Mouse (Mus musculus) CH12.LX (cell line): ENCODE results near the gene Usp18. TPM values are rescaled to one million over a fixed set of nuclear protein-coding genes. Genes with fewer than 3 reads are reported as not detected.
A peak's percentile ranks its signal among the peaks of the same experiment; 100 is the strongest.

ENCODE experiments used
- DNase-seq: peaks from one replicate; pipeline ENCODE4 v3.0.0-alpha.2; 2013; ENCODE audit errors: extremely low read depth
- H3K27ac ChIP-seq: 2 replicates; pipeline ENCODE4 v1.5.1; 2012; ENCODE audit warnings: low read depth, mild to moderate bottlenecking, control low read depth, moderate library complexity; ENCODE audit not compliant: insufficient read depth
- H3K27me3 ChIP-seq: replicated peaks from 2 replicates; pipeline ENCODE3; 2012; ENCODE audit warnings: inconsistent platforms
- H3K36me3 ChIP-seq, 2 experiments: replicated peaks in 1 of 2; 2 replicates each; pipeline versions ENCODE3 to v1.6.1; 2012; ENCODE audit warnings: inconsistent platforms in 1 of 2, low read length in 1 of 2, mild to moderate bottlenecking in 1 of 2, mixed read lengths in 1 of 2, moderate library complexity in 1 of 2; ENCODE audit not compliant: control insufficient read depth in 1 of 2, insufficient read depth in 1 of 2
- H3K4me1 ChIP-seq, 2 experiments: 2 replicates each; pipeline ENCODE4 v1.6.1; 2012; ENCODE audit warnings: inconsistent platforms in 1 of 2, moderate library complexity in 1 of 2; ENCODE audit not compliant: insufficient read depth in 2 of 2, control insufficient read depth in 1 of 2
- H3K4me2 ChIP-seq: 2 replicates; pipeline ENCODE4 v1.6.1; 2012; ENCODE audit warnings: low read depth, mild to moderate bottlenecking, control low read depth; ENCODE audit not compliant: poor library complexity, insufficient read depth, severe bottlenecking
- H3K4me3 ChIP-seq, 3 experiments: fragments of 150-350 bp in 1 of 3; sonication (generic) in 1 of 3; replicated peaks in 1 of 3; 2 replicates each; pipeline versions ENCODE3 to v1.5.1; 2011 to 2012; ENCODE audit warnings: low read depth in 2 of 3, low read length in 2 of 3, mild to moderate bottlenecking in 2 of 3, moderate library complexity in 2 of 3, control low read depth in 1 of 3, improper control_type of control experiment in 1 of 3, inconsistent platforms in 1 of 3, mixed read lengths in 1 of 3; ENCODE audit not compliant: poor library complexity in 1 of 3
- H3K79me2 ChIP-seq: replicated peaks from 2 replicates; pipeline ENCODE4 v1.6.1; 2012; ENCODE audit warnings: mild to moderate bottlenecking, moderate library complexity; ENCODE audit not compliant: control insufficient read depth, poor library complexity, insufficient read depth, severe bottlenecking; ENCODE audit errors: extremely low read depth
- H3K9ac ChIP-seq: 2 replicates; pipeline ENCODE4 v1.6.1; 2012; ENCODE audit warnings: low read depth, mild to moderate bottlenecking, control low read depth, moderate library complexity; ENCODE audit not compliant: insufficient read depth
- H3K9me3 ChIP-seq: replicated peaks from 2 replicates; pipeline ENCODE3; 2012; ENCODE audit warnings: low read length, inconsistent platforms, mixed read lengths
- CHD1 ChIP-seq: IDR thresholded peaks from 2 replicates; pipeline ENCODE4 v1.6.1; 2012; ENCODE audit warnings: low read depth, low read length, improper control_type of control experiment, inconsistent platforms
- CTCF ChIP-seq, 2 experiments: IDR thresholded peaks in 1 of 2; conservative IDR thresholded peaks in 1 of 2; 2 replicates each; pipeline ENCODE4 v1.5.1; 2011 to 2012; ENCODE audit warnings: low read depth in 2 of 2, low read length in 2 of 2, improper control_type of control experiment in 1 of 2, inconsistent platforms in 1 of 2, mild to moderate bottlenecking in 1 of 2, moderate library complexity in 1 of 2
- EP300 ChIP-seq: IDR thresholded peaks from 2 replicates; pipeline ENCODE4 v1.6.1; 2011; ENCODE audit warnings: low read length, improper control_type of control experiment
- GABPA ChIP-seq: IDR thresholded peaks from 2 replicates; pipeline ENCODE4 v1.6.1; 2012; ENCODE audit warnings: low read depth, low read length, improper control_type of control experiment, inconsistent platforms; ENCODE audit not compliant: insufficient replicate concordance
- IRF4 ChIP-seq: IDR thresholded peaks from 2 replicates; pipeline ENCODE4 v1.6.1; 2014; ENCODE audit warnings: low read depth, mild to moderate bottlenecking, inconsistent platforms, low read length, improper control_type of control experiment
- MXI1 ChIP-seq: IDR thresholded peaks from 2 replicates; pipeline ENCODE4 v1.6.1; 2011; ENCODE audit warnings: mild to moderate bottlenecking, low read depth, low read length, improper control_type of control experiment
- NRF1 ChIP-seq: IDR thresholded peaks from 2 replicates; pipeline ENCODE4 v1.6.1; 2014; ENCODE audit warnings: low read depth, mild to moderate bottlenecking, inconsistent platforms, low read length, improper control_type of control experiment, moderate library complexity
- POLR2A ChIP-seq: IDR thresholded peaks from 2 replicates; pipeline ENCODE4 v1.6.1; 2011; ENCODE audit warnings: low read depth, mild to moderate bottlenecking, improper control_type of control experiment, low read length
- SMC3 ChIP-seq: IDR thresholded peaks from 2 replicates; pipeline ENCODE4 v1.6.1; 2011; ENCODE audit warnings: low read depth, low read length, improper control_type of control experiment
- TBP ChIP-seq: conservative IDR thresholded peaks from 2 replicates; pipeline ENCODE4 v1.6.1; 2011; ENCODE audit warnings: low read depth, low read length, improper control_type of control experiment
- TCF12 ChIP-seq: IDR thresholded peaks from 2 replicates; pipeline ENCODE4 v1.6.1; 2014; ENCODE audit warnings: low read depth, mild to moderate bottlenecking, inconsistent platforms, low read length, improper control_type of control experiment
- ZC3H11A ChIP-seq: IDR thresholded peaks from 2 replicates; pipeline ENCODE4 v1.6.1; 2012; ENCODE audit warnings: low read depth, mild to moderate bottlenecking, inconsistent platforms, low read length, improper control_type of control experiment
- ZKSCAN1 ChIP-seq: IDR thresholded peaks from 2 replicates; pipeline ENCODE4 v1.6.1; 2012; ENCODE audit warnings: low read depth, inconsistent platforms, low read length, improper control_type of control experiment, borderline replicate concordance
- dilution Hi-C: fragments of 300-500 bp; cut with MboI; formaldehyde crosslinking; loops from 2 replicates; pipeline ENCODE4 v1.14.3; 2020; ENCODE audit warnings: low sequenced_read_pairs; ENCODE audit not compliant: extremely low pct_unique_long_range_greater_than_20kb, extremely low pct_ligation_motif_present
- in situ Hi-C: fragments of 300-500 bp; cut with MboI; formaldehyde crosslinking; loops from 3 replicates; pipeline ENCODE4 v1.14.3; 2019; ENCODE audit warnings: low sequenced_read_pairs, low pct_ligation_motif_present, low pct_unique_long_range_greater_than_20kb, mixed read lengths
- polyA plus RNA-seq: library from polyadenylated mRNA; unstranded; fragments of >175 nt; gene quantifications from 2 replicates; pipeline ENCODE4 v1.2.1, GENCODE M21; 2012; ENCODE audit warnings: low read depth; ENCODE audit not compliant: insufficient read length
- total RNA-seq, 2 experiments: library from RNA; depleted of rRNA; stranded (reverse); fragments of 300-350 nt in 1 of 2; fragments of >200 nt in 1 of 2; gene quantifications; 2 replicates each; pipeline ENCODE4 v1.2.3; 2012 to 2014

The Usp18 gene
- total and polyA plus RNA-seq, 3 experiments = 0.36 to 1.5 (median 1.3) TPM

GRCm38 (mm10) chr6:121209584-121209983 lies 36.1 kb upstream of the Usp18 start:
- no peak overlapping the region for H3K27ac ChIP-seq
- DNase-seq = no peak
- no peaks in the 10 kb centered on the region for H3K79me2 ChIP-seq
- no peak overlapping the region for H3K4me2 ChIP-seq
- dilution Hi-C loops = no loop called here
- no peak overlapping the region for H3K9ac ChIP-seq
- H3K36me3 ChIP-seq = no peaks in the 10 kb centered on the region
- H3K27me3 ChIP-seq = no peaks in the 10 kb centered on the region
- peaks cover 9% of the 10 kb centered on the region for H3K9me3 ChIP-seq
- H3K4me1 ChIP-seq = peaks cover 0 to 6% of the 10 kb centered on the region in 2 experiments; a peak in 1 of 4 replicates
- in situ Hi-C loops = no loop called here
- TF ChIP-seq GABPA (no peak), TCF12 (no peak), TBP (no peak), CHD1 (no peak), EP300 (no peak), ZKSCAN1 (no peak), CTCF (conservative IDR thresholded peaks at IDR 0.05 in 1 of 2, IDR thresholded peaks at IDR 0.05 in 1 of 2; ENCODE audit: low read depth in 2 of 2, low read length in 2 of 2) (no peak), SMC3 (no peak), POLR2A (no peak)
- TF ChIP-seq, all 38 proteins: peak for 0
- H3K4me3 ChIP-seq = no peak overlapping the region

- dilution Hi-C loops = no loop called here
- Histone ChIP-seq H3K36me3 (no peaks in the 10 kb centered on the region), H3K4me1 (peaks cover 4 to 6% of the 10 kb centered on the region in 2 experiments; a peak in 3 of 4 replicates), H3K9ac (no peak within 1 kb of the TSS), H3K79me2 (no peaks in the 10 kb centered on the region), H3K9me3 (peaks cover 9% of the 10 kb centered on the region), H3K4me3 (no peak within 1 kb of the TSS), H3K27me3 (no peaks in the 10 kb centered on the region), H3K27ac (no peak within 1 kb of the TSS), H3K4me2 (no peak within 1 kb of the TSS)
- in situ Hi-C loops = no loop called here
- TF ChIP-seq NRF1 (0 out of 2 replicates have a peak, but pooled peaks have one; percentile 1), MXI1 (no peak)
- no peak for DNase-seq
These were observed 35.4 kb upstream of the Usp18 start, which contains the start of gene Tuba8 for GRCm38 (mm10) chr6:121210149-121210925. Gene Tuba8, plus strand, starts transcription at chr6:121210696.

GRCm38 (mm10) chr6:121210926-121211289 lies 34.8 kb upstream of the Usp18 start:
- H3K79me2 ChIP-seq = no peaks in the 10 kb centered on the region
- no peak overlapping the region for H3K9ac ChIP-seq
- H3K36me3 ChIP-seq = no peaks in the 10 kb centered on the region
- no peak for DNase-seq
- no peak overlapping the region for H3K4me2 ChIP-seq
- no peaks in the 10 kb centered on the region for H3K27me3 ChIP-seq
- H3K4me1 ChIP-seq = peaks cover 4 to 6% of the 10 kb centered on the region in 2 experiments; a peak in 3 of 4 replicates
- no peak overlapping the region for H3K4me3 ChIP-seq
- H3K27ac ChIP-seq = no peak overlapping the region
- in situ Hi-C loops (no loop called here), dilution Hi-C loops (no loop called here)
- peaks cover 9% of the 10 kb centered on the region for H3K9me3 ChIP-seq
- TF ChIP-seq ZKSCAN1 (no peak), TBP (no peak), IRF4 (no peak), CHD1 (no peak), ZC3H11A (no peak), SMC3 (no peak)
